Mouse (Mus musculus) heart, postnatal 0 days (tissue): Measurements from ENCODE around the gene Dcdc2c. TPM values are rescaled to one million over a fixed set of nuclear protein-coding genes. Genes with fewer than 3 reads are reported as not detected.

Experiments used
- ATAC-seq: fragments of 200-750 bp; cut with Nextera tagmentation; 2 replicates; pipeline ENCODE4 v1.8.0; 2017; ENCODE audit warnings: low read depth, moderate number of reproducible peaks, moderate library complexity; ENCODE audit not compliant: insufficient read depth
- DNase-seq: peaks from one replicate; pipeline ENCODE4 v3.0.0-alpha.2; 2016; ENCODE audit warnings: low spot score
- H3K27ac ChIP-seq: fragments of 300-500 bp; sonication (generic); 2 replicates; pipeline ENCODE4 v1.5.1; 2014; ENCODE audit warnings: low read depth, mild to moderate bottlenecking
- H3K27me3 ChIP-seq: fragments of 300-500 bp; sonication (generic); 2 replicates; pipeline ENCODE4 v1.6.1; 2014; ENCODE audit warnings: low read length, mixed read lengths; ENCODE audit not compliant: control insufficient read depth, insufficient read depth
- H3K36me3 ChIP-seq: fragments of 300-500 bp; sonication (generic); replicated peaks from 2 replicates; pipeline ENCODE4 v1.6.1; 2014; ENCODE audit warnings: low read length, mixed read lengths; ENCODE audit not compliant: control insufficient read depth, insufficient read depth
- H3K4me1 ChIP-seq: fragments of 300-500 bp; sonication (generic); 2 replicates; pipeline ENCODE4 v1.6.1; 2014; ENCODE audit warnings: antibody characterized with exemption; ENCODE audit not compliant: control insufficient read depth, insufficient read depth
- H3K4me2 ChIP-seq: fragments of 300-500 bp; sonication (generic); 2 replicates; pipeline ENCODE4 v1.6.1; 2014; ENCODE audit warnings: low read depth, mild to moderate bottlenecking, low read length, moderate library complexity
- H3K4me3 ChIP-seq: fragments of 300-500 bp; sonication (generic); 2 replicates; pipeline ENCODE4 v1.5.1; 2014; ENCODE audit warnings: low read depth, low read length
- H3K9ac ChIP-seq: fragments of 300-500 bp; sonication (generic); replicated peaks from 2 replicates; pipeline ENCODE4 v1.6.1; 2014; ENCODE audit warnings: low read depth, low read length, mixed read lengths
- H3K9me3 ChIP-seq: fragments of 300-500 bp; sonication (generic); replicated peaks from 2 replicates; pipeline ENCODE4 v1.6.1; 2016; ENCODE audit warnings: low read length; ENCODE audit not compliant: control insufficient read depth
- CTCF ChIP-seq: IDR thresholded peaks from 2 replicates; pipeline ENCODE4 v1.5.1; 2016; ENCODE audit warnings: antibody characterized with exemption, control low read depth, low read depth
- EP300 ChIP-seq: IDR thresholded peaks from 2 replicates; pipeline ENCODE4 v1.6.1; 2016; ENCODE audit warnings: antibody characterized with exemption, low read depth
- WGBS: fragments of 180-500 bp; shearing (Covaris S2); extraction: QIAGEN DNeasy Blood & Tissue Kit; methylation state at CpG from one replicate; pipeline ENCODE4 v1.1.7; 2014; 5-methylcytosine and 5-hydroxymethylcytosine counted together
- polyA plus RNA-seq: library from polyadenylated mRNA; unstranded; fragments of >200 nt; fragmentation: Nextera tagmentation; extraction: Ambion mirVana; gene quantifications from 2 replicates; pipeline ENCODE4 v1.2.1, GENCODE M21; 2015
- total RNA-seq: library from RNA; depleted of rRNA; stranded (reverse); fragments of >200 nt; gene quantifications from 2 replicates; pipeline ENCODE4 v1.2.3, GENCODE M21; 2014; ENCODE audit warnings: low replicate concordance; rRNA removed

Dcdc2c gene
- total RNA-seq = not detected in 2 replicates
- not detected in 2 replicates for polyA plus RNA-seq

- 0 out of 2 replicates have a peak within 1 kb of the TSS, but pooled peaks have one; percentile 15 for H3K4me2 ChIP-seq
- ATAC-seq (no peak), DNase-seq (no peak)
- no peaks in the 10 kb centered on the region for H3K9me3 ChIP-seq
- 60% methylated on average over 15 of the region's 15 CpGs for WGBS
- no peak within 1 kb of the TSS for H3K27ac ChIP-seq
- no peaks in the 10 kb centered on the region for H3K4me1 ChIP-seq
- H3K9ac ChIP-seq = no peak within 1 kb of the TSS
- 0 out of 2 replicates have a peak, but pooled peaks cover 4% of the 10 kb centered on the region for H3K27me3 ChIP-seq
- H3K4me3 ChIP-seq = no peak within 1 kb of the TSS
- no peaks in the 10 kb centered on the region for H3K36me3 ChIP-seq
- TF ChIP-seq EP300 (no peak), CTCF (no peak)
These were observed at the start of gene Dcdc2c for GRCm38 (mm10) chr12:28552299-28552698. Gene Dcdc2c (minus strand): TSS chr12:28552399.

- TF ChIP-seq CTCF = no peak
- TF ChIP-seq EP300 = no peak
- DNase-seq (no peak), ATAC-seq (no peak)
- WGBS = 41% methylated on average over 2 of the region's 2 CpGs
- no peak overlapping the region for H3K27ac ChIP-seq
- no peak overlapping the region for H3K4me3 ChIP-seq
- H3K9ac ChIP-seq = no peak overlapping the region
- no peaks in the 10 kb centered on the region for H3K4me1 ChIP-seq
- no peaks in the 10 kb centered on the region for H3K27me3 ChIP-seq
- no peak overlapping the region for H3K4me2 ChIP-seq
- H3K9me3 ChIP-seq = no peaks in the 10 kb centered on the region
- no peaks in the 10 kb centered on the region for H3K36me3 ChIP-seq
These were observed 46.4 kb upstream of the Dcdc2c start for GRCm38 (mm10) chr12:28598526-28598991.

- Histone ChIP-seq H3K9ac (no peak overlapping the region), H3K4me1 (no peaks in the 10 kb centered on the region), H3K27ac (no peak overlapping the region), H3K4me3 (no peak overlapping the region), H3K36me3 (no peaks in the 10 kb centered on the region), H3K9me3 (no peaks in the 10 kb centered on the region), H3K4me2 (no peak overlapping the region), H3K27me3 (no peaks in the 10 kb centered on the region)
- TF ChIP-seq CTCF (no peak), EP300 (no peak)
- 27% methylated on average over 3 of the region's 3 CpGs for WGBS
- DNase-seq (no peak), ATAC-seq (no peak)
These were observed 45.9 kb upstream of the Dcdc2c start for GRCm38 (mm10) chr12:28598110-28598509.

- no peak overlapping the region for H3K4me3 ChIP-seq
- H3K4me2 ChIP-seq = no peak overlapping the region
- no peaks in the 10 kb centered on the region for H3K4me1 ChIP-seq
- H3K27me3 ChIP-seq = no peaks in the 10 kb centered on the region
- DNase-seq = no peak
- ATAC-seq = no peak
- no peaks in the 10 kb centered on the region for H3K36me3 ChIP-seq
- 59% methylated on average over 9 of the region's 9 CpGs for WGBS
- TF ChIP-seq EP300 (no peak), CTCF (no peak)
- no peaks in the 10 kb centered on the region for H3K9me3 ChIP-seq
- H3K27ac ChIP-seq = no peak overlapping the region
- H3K9ac ChIP-seq = no peak overlapping the region
These were observed 45.5 kb upstream of the Dcdc2c start for GRCm38 (mm10) chr12:28597699-28598098.

GRCm38 (mm10) chr12:28596851-28597250, 44.7 kb upstream of the Dcdc2c start:
- no peaks in the 10 kb centered on the region for H3K9me3 ChIP-seq
- no peaks in the 10 kb centered on the region for H3K4me1 ChIP-seq
- DNase-seq = no peak
- TF ChIP-seq CTCF (no peak), EP300 (no peak)
- no peak overlapping the region for H3K27ac ChIP-seq
- no peak overlapping the region for H3K4me2 ChIP-seq
- H3K36me3 ChIP-seq = no peaks in the 10 kb centered on the region
- ATAC-seq = no peak
- no peaks in the 10 kb centered on the region for H3K27me3 ChIP-seq
- H3K4me3 ChIP-seq = no peak overlapping the region
- H3K9ac ChIP-seq = no peak overlapping the region

GRCm38 (mm10) chr12:28590428-28590827, 38.2 kb upstream of the Dcdc2c start:
- no peaks in the 10 kb centered on the region for H3K9me3 ChIP-seq
- no peaks in the 10 kb centered on the region for H3K4me1 ChIP-seq
- no peak for TF ChIP-seq CTCF
- TF ChIP-seq EP300 = no peak
- H3K36me3 ChIP-seq = no peaks in the 10 kb centered on the region
- H3K9ac ChIP-seq = no peak overlapping the region
- H3K4me2 ChIP-seq = no peak overlapping the region
- no peak overlapping the region for H3K4me3 ChIP-seq
- DNase-seq = no peak
- no peak overlapping the region for H3K27ac ChIP-seq
- no peak for ATAC-seq
- 0 out of 2 replicates have a peak, but pooled peaks cover 18% of the 10 kb centered on the region for H3K27me3 ChIP-seq
- WGBS = 34% methylated on average over 13 of the region's 13 CpGs
